Mouse (Mus musculus) frontal cortex, postnatal 14 days (tissue): ENCODE results near the gene Myom3.
A peak's percentile ranks its signal among the peaks of the same experiment; 100 is the strongest.
"Not testable (repeated sequence)": the region's sequence is repeated elsewhere in the genome, so short reads cannot be mapped to it uniquely, and the experiment has no call there.

Experiments
- DNase-seq, 2 experiments: peaks; one replicate each; pipeline ENCODE4 v3.0.0; 2022; ENCODE audit warnings: low spot score in 2 of 2

The Myom3 gene

DNA sequence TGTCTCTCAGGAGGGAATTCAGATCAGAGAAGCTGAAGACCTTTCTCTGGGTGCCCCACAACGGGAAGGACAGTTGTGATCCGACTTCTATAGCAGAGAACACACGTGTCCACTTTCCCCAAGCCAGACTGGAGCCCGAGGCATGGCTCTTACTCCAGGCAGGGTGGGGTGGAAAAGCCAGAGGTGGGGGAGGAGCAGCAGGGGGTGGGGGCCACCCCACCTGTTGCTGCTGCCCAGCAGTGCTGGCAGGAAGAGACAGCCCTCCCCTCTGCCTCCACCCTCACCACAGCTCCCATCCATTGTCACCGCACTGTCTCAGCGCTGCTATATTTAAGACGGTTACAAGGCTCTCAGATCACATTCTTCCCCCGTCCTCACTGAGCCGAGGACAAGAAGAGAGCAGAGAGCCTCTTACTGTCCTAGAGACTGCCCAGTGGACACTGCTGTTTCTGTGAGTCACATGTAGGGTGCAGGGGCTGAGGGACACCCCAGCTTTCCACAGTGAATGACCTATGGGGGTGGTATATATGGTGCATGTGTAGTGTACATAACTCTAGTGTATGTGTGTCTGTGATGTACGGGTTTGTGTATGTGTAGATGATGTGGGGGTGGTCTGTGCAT lies at the start of gene Myom3:
TSS of gene Myom3 (plus strand) at position 360 of the 621 bp plus-strand sequence.
- DNase-seq, result no peak

DNA sequence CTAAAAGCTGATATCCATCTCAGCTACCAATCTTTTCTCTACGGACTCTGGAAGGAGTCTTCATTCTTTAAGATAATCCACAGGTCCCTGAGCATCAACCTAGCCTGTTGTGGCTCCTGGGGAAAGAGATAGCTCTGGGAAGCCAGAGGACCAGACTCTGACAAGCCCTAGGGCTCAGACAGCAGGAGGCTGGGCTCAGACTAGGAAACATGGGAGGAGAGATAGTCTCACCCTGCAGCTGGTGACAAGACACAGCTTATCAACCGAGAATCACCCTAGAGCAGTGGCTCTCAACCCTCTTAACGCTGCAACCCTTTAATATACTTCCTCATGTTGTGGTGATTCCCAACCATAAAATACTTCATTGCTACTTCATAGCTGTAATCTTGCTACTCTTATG lies 49.1 kb upstream of the Myom3 start:
- no peak for DNase-seq

DNA sequence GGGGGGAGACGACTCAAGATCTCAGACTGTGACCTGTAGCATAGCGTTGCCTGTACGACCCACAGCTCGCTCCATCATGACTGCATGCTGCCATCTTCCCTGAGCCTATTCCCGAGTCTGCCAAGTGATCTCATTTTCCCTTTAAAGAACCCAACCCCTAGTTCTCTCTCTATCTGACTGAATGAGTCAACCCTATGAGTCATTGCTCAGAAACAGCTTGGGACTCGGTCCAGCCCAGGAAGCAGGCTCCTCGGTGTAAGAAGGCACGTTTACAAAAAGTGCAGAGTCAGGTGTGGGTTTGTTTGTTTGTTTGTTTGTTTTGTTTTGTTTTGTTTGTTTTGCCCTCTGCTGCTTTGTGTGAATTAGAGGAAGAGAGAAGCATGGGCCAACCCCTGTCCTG lies 44.7 kb upstream of the Myom3 start:
- DNase-seq, result no peak

DNA sequence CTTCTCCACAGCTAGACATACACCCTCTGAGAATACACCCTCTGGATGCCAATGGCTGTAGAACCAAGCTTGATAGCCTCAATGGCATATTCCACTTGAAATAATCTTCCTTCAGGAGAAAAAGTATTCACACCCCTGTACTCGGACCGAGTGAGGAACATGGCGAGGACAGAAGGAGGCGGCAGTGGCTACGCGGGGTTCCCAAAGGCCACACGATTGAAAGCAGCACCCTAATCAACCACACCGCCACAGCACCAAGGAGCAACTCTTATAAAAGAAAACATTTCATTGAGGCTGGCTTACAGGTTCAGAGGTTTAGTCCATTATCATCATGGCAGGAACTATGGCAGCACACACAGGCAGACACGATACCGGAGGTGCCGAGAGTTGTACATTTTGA lies 43.1 kb upstream of the Myom3 start:
- DNase-seq, result not testable (repeated sequence)

DNA sequence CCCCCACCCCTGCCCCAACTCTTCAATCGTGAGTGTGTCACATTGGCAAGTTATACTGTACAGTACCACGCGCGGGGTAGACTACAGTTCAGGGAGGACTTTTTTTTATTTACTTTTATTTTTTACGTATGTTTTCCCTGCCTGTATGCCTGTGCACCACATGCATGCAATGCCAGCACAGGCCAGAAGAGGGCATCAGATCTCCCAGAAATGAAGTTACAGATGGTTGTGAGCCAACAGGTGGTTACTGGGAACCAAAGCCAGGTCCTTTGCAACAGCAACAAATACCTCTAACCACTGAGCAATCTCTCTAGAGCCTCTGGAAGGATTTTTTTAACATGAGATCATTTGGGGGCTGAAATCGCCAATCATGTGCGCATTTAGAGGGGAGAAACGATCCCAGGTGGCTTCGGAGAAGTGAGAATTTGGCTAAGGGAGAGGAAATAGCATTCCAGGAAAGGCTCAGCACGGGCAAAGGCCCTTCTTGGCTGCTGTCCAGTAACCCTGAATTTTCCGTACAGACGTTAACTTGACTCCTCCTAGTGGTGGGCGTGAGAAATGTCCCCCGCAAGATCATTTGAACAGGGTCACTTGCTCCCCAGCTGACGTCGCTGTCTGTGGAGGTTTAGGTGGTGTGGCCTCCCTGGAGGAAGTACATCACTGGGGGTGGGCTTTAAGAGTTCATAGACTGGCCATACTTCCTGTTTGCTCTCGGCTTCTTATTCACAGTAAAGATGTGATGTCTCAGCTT lies 36.8 kb upstream of the Myom3 start:
- no peak for DNase-seq

DNA sequence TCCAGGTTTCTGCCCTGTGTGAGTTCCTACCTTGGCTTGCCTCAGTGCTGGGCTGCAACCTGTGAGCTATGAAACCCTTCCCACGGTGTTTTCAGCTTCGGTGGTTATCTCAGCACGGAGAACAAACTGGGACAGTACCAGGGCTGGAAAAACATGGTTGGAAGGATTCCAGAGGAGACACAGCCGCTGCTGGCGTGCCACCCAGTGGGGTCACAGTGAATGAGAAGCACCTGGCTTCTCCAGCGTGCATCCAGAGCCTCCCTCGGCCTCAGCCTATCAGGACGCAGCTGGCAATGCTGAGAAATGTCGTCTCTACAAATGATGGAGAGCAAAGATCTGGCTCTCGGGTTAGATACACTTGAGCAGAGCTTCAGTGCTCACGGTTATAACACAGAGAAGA lies 33.1 kb upstream of the Myom3 start:
- DNase-seq, result no peak

DNA sequence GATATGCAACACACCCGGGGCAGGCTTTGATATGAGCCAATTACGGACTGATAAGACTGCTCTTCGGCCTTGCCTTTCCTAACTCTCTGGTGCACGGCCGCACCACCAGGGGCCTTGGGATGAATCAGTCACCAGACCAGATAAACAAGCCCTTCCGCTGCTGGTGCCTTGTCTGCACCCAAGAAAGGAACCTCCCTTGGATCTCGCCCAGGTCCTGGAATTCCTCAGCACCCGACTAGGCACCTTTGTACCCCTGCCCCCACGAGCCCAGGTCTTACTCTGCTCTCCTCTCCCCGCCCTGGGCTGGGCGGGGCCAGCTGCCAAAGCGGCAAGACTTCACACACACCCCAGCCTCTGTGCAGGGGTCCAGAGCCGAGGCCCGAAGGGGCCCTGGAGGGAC lies 31.7 kb upstream of the Myom3 start, which contains the start of gene Il22ra1:
TSS of gene Il22ra1 (plus strand) at position 356 of the 400 bp plus-strand sequence.
- no peak for DNase-seq

DNA sequence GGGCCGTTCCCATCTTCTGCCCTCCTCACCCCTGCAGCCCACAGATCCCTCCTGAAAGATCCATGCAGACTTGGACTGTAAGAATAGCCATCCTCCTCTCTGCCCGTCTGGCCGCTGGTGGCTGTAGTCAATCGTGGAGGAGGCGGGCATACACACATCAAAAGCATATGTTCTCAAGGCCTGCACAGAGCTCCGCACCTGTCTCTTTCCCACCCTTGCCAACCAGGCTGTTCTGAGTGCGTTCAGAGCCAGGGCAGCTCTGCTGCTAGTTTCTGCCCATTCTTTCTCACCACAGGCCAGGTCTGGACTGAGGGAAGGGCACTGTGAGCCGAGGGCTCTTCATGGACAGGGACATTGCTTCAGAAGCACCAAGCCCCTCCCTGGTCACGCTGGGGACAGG lies 29.3 kb upstream of the Myom3 start:
- DNase-seq, result no peak

DNA sequence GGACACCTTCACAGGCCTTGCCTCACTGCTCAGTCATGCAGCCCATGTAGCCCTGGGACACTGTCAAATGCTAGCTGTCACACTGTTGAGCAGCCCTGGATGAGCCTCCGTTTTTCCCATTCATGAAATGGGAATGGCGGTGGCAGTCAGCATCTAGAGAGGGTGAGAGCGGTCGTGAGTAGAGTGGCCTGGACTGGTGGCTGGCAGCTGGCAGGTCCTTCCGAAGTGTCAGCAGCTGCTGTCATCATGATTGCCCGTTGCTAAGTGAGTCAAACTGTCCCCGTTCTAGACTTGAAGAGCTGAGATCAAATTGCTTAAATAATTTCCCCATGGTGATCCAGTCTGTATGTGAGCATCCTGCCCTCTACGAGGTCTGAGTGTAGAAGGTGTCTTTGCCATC lies 28.6 kb upstream of the Myom3 start:
- no peak for DNase-seq

DNA sequence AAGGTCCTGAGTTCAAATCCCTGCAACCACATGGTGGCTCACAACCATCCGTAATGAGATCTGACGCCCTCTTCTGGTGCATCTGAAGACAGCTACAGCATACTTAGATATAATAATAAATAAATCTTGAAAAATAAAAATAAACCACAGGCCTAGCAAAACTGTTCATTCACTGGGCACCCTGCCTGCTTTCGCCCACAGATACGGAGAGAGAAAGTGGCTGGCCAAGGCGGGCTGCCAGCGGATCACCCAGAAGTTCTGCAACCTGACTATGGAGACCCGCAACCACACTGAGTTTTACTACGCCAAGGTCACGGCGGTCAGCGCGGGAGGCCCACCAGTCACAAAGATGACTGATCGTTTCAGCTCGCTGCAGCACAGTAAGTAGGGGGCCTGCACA lies 25.6 kb upstream of the Myom3 start:
- peak in 1 of 2 experiments; percentile 21 for DNase-seq

DNA sequence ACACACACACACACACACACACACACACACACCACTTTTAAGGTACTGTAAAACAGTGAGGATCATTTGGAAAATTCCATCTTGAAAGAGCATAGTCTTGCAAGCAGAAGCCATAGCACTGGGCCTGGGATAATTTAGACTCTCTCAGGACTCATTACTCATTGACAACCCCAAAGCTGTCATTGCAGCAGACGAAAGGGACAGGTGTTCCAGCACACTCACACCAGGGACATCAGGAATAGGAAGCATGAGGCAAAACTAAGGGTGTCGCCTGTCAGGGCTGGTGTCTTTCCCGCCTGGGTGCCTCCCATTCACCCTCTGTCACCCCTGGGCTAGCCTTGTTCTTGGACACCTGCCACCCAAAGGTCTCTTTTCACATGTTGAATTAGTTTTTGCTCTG lies 22.6 kb upstream of the Myom3 start:
- no peak for DNase-seq

DNA sequence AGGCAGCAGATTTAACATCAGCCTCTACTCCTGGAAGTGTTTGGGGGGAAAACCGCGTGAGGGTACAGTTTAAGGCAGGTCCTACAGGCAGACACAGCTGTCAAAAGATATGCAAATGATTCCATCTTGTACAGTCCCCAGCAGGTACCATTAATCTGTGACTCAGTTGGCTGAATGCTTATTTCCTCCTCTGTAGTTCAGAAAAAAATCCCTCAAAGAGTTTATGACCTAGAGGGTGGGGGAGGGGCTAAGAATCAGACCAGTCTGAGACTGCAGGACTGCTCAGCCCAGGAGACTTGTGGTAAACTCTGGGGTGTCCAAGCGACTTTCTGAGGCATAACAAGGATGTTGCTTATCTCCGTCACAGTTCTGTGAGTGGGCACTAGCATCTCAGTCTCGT lies 21.3 kb upstream of the Myom3 start:
- DNase-seq, result no peak

DNA sequence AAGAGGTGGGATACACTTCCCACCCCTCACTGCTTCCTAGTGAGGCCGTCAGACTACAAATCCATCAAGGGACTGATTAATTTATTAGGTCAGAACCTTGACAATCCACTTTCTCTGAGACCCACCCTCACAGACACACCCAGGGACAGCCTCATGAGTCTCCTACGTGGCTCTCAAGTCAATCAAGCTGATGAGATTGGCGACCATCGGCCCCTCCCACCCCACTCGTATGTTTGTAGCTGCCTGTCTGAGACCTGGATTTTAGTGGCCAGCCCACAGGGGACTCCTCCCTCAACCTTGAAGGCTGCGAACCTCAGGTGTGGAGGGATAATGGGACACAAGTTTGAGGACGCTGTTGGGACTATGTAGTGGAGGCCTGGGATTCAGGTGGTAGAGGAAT lies 20.4 kb upstream of the Myom3 start:
- no peak for DNase-seq

DNA sequence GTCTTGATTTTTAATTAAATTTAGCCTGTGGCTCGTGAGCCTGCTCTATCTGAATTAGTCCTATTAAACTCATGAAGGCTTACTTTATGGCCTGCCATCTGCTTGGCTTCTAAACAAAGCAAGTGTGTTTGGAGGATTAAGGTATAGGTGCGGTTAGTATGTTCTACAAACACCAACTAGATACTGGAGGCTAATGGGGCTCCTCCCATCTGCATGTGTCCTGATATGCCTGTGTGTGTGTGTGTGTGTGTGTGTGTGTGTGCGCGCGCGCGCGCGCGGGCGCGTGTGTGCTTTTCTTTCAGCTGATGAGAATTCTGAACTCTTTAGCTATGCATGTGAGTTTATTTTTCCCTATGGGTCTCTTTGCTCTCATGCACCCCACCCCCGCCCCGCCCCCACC lies 19.8 kb upstream of the Myom3 start:
- no peak for DNase-seq

DNA sequence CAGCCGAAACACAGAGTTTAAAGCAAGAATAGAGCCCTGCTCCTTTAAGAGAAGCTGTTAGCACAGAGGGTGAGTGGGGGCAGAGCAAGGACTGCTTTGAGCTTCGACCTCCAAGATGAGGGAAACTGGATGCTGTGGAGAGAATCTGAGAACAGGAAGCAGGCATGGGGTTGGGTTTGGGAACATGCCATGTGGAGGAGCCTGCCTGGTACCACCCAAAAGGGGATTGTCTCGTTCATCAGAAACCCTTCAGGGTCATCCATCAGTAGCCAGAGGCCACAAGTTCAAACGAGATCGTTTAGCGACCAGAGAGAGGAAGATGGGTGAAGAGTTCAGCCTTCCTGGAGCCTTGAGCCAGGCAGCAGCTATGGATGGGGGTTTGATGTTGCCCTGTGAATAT lies 16.0 kb upstream of the Myom3 start:
- no peak for DNase-seq

DNA sequence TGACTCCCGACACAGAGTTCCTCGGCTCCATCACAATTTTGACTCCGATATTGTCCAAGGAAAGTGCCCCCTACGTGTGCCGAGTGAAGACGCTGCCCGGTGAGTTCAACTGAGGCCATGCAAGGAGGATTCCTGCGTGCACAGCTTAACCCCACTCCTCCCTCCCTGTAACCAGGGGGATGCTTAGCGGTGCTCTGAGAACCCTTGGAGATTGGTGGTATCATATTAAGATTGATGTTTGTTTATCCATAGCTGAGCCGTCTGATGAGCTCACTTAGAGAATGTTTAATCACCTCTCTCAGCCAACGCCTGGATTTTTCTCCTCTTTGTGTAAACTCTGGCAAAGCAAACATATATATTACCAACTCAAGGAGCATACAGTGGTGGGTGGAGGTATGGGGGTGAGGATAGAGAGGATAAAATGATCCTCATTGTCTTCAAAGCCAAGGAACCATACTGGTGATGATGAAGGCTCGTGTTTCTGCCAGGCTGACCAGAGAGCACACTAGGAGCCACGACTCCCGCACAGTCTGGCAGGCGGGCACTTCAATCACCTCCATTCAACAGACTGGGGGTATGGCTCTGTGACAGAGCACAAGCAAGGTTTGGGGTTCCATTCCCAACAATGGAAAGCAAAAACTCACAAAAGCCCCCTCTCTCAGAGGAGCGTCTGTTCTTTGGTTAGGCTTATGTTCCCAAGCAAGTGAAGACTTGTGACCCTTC lies 14.6 kb upstream of the Myom3 start:
- no peak for DNase-seq

DNA sequence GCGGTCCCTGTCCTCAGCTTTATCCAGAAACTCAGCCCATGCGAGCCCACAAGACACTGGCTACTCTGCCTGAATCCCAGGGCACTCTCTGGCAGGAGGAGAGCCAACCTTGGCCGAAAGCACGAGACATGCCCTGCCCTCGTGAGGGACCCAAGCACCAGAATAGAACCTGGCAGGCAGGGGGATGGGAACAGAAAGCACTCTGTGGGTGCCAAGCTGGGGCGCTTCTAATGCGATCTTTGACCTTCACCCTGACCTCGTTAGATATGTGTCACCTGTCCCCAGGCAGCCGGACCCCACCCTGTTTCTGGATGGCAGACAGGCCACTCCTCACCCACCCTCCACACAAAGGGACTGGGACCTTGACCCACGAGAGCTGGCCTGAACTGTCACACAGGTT lies 13.9 kb upstream of the Myom3 start:
- no peak for DNase-seq

DNA sequence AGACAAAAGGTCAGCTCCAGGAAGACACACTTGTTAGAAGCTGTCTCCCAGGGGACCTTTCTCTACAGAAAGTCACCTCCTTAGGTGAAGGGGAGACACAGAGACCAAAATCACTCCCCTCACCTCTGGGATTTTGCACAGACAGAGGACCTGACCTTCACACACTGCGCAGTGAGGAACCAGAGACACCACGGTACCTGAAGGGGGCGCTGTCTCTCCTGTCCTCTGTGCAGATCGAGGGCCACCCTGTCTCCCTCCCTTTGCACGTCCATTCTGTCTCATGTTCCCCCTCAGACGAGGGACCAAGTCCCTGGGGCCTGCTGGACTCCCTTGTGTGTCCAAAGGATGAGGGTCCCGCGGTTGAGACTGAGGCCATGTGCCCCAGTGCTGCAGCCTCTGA lies 8.6 kb upstream of the Myom3 start:
- DNase-seq, result no peak

DNA sequence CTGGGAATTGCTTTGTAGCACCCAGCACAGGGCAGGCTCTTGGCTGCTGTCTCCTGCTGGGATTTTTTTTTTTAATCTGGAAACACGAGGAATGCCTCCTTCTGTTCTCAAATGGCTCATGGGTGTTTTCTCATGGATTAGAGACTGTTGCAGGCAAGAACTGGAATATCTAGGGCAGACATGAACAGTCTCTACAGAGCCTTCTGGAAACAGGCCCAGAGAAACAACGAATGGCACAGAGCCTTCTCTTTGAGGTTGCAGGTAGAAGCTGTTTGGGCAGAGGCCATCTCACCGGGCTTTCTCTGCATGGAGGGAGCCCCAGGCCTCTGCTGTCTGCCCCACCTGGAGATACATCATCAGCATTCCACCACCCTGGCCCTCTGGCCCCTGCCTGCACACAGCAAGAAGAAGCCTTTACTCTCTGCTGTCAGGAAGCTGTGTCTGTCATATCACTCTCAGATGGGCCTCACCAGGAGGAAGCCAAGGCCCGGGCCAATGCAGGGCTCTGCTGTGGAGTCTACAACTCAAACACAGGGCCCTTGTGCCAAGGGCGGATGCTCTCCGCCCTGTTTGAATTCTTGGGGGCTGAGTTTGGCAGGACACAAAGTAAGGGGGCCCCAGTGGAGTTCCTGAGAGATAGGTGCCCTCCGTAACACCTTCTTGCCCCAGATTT lies 7.3 kb upstream of the Myom3 start:
- DNase-seq, result no peak

DNA sequence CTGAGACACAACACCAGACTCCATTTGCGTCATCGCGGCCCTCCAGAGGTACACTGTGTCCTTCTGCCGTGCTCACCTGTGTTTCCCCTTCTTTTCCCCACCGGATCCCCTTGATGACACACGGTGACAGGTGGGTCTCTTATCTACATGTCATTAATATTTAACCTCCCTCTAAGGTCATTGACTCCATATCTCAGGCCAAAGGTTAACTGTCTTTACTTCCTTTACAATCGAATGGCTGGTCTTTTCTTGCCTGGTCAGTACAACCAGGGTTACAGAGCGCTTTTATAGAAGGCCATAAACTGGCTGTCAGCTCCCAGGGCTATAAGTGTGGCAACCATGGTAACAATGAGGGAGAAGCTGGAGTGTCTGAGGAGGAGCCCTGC lies 6.7 kb upstream of the Myom3 start:
- DNase-seq, result no peak

DNA sequence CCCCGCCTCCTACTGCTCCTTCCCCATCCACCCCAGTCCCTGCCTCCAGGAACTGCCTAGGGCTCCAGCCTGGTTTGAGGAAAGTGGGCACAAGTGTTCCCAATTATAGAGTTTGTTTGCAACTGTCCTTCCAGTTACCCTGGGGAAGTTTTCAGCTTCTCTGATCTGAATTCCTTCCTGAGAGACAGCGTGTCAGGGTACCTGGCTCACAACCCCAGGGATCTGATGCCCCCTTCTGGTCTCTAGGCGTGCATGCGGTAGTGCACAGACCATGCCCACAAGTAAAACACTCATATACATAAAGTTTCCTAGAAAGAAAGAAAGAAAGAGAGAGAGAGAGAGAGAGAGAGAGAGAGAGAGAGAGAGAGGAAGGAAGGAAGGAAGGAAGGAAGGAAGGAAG lies 1.2 kb upstream of the Myom3 start:
- no peak for DNase-seq

DNA sequence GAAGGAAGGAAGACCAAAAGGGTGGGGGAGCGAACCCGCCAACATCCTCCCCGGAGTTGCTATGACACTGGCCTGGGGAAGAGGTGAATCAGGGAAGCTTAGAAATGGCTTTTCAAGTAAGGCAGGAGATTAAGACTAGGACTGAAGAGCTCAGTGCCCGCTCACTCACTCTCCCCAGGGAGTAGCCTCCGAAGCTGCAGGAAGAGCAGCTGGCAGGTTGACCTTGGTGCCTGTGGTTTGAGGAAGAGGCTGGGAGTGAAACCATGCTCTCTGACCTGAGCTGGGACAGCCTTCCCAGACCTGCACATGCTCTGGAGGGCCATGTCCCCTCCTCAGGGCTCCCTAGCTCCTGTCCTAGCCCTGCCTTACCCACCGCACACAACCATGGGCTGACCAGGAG lies 690 bp upstream of the Myom3 start:
- no peak for DNase-seq

DNA sequence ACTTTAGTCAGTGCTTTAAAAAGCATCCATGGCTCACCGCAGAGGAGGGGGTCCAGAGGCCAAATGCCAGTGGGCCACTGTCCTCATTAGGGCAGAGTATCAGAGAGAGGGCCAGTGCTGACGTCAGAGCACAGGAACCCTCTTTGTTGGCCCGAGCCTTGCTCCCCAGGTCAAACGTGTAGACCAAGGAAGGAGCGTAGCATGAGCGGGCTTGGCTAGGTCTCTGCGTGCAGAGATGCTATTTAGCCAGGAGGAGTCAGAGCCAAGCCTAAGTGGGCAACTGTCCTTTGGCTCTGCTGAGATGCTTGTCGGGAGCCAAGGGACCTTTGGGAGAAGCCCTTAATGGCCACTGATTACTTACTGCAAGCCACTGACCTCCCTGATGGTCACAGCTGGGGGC lies 1.5 kb downstream of the Myom3 start:
- no peak for DNase-seq
